Mouse (Mus musculus) kidney, adult 18-20 months (tissue): ENCODE data around the gene Zbtb26.
A peak's percentile ranks its signal among the peaks of the same experiment; 100 is the strongest.

ENCODE experiments used
- DNase-seq: peaks from one replicate; pipeline ENCODE4 v3.0.0; 2021

Zbtb26 gene

DNA sequence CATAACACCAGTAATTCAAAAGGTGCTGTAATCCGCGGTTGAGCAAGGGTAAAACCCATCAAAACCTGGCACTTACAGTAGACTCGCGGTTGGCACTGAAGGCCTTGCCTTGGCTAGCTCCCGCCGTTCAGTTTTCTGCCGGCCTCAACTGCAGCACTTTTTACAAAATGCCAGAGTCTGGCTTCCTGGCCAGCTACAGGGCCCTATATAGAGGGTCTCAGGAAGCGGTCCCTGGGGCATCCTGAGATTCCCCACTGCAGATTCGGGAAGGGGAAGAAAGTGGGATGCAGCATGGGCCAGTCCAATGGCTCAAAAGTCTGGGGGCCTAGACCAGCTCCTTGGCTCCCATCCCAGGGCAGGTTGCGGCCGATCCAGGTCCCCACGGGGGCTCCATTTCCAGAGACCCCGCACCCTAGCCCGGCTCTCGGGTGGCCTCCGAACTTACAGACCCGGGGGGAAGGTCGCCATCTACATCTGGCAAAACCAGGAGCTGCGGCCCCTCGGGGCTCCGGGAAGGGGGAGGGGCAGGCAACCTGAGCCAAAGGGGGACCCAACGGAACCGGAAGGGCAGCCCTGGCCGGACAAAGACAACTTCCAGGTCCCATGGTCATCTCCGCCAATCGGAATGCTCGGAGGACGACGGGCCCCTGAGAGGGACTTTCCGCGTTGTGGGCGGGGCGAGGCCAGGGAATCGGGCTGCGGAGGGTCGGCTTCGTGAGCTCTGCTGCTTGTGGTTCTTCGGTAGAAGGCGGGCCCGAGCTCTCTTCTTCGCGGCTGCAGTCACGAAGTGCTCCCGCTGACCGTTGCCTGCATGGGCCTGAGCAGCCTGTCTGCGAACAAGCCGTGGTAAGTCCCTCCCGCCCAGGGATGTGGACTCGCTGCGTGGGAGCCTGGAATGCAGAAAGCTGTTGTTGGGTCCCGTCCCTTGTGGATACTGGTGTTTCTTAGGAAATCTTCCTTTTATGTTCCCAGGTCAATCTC, at the start of gene Zbtb26, which contains the start of the genes Zbtb6 and Rabgap1:
Gene Zbtb26, minus strand, starts transcription at position 525 of the 981 bp plus-strand sequence.
Gene Zbtb6, minus strand, starts transcription at position 561 of the 981 bp plus-strand sequence.
Gene Rabgap1, plus strand, starts transcription at position 669 of the 981 bp plus-strand sequence.
- DNase-seq = peak; percentile 96

DNA sequence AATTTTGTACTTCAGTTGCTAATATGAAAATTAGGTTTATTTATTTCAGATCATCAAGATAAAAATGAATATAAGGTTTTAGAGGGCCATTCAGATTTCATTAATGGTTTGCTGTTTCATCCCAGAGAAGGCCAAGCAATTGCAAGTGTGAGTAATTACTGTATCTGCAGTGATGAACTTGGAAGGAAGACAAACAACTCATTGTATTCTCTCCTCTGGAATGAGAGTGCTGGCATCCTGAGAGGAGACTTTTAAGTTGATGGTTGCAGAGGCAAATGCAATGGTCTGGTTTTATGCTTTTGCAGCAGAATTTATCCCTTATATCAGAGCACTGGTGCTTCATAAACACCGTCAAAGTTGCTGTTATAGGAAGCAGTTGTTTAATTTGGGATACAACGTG, 46.0 kb upstream of the Zbtb26 start:
- DNase-seq = no peak

DNA sequence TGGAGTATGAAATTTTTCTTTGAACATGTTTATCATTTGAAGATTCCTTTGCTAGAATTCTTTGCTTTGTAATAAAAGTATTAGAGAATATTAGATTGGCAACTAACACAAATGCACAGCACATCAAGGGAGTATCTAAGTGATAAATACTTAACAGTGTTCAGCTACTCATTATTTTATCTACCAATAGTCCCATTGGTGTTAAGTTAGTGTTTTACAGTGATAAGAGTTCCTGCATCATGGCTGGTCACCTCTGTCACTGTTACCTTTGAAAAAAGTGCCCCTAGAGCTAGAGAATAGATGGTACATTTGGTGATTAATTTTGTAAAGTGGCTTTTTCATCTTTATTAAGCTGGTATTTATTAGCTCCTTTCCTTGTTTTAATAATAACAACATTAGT, 43.5 kb upstream of the Zbtb26 start:
- DNase-seq = no peak

DNA sequence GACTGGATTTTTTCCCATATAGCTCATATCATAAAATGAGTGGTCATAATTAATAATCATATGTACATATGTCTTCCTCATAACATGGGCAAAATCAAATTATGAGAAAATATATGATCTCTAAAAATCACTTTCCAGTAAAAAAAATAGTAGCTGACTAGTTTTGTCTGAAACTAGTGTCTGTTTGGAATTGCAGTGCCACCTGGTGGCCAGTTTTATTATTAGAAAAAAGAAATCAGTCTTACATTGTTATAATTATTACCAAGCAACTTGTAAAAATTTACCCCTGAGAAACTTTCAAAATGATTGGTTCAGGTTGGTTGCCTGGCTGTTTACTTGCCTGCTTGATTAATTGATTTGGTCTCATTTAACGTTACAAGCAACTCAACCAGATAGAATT, 42.4 kb upstream of the Zbtb26 start:
- DNase-seq = no peak

DNA sequence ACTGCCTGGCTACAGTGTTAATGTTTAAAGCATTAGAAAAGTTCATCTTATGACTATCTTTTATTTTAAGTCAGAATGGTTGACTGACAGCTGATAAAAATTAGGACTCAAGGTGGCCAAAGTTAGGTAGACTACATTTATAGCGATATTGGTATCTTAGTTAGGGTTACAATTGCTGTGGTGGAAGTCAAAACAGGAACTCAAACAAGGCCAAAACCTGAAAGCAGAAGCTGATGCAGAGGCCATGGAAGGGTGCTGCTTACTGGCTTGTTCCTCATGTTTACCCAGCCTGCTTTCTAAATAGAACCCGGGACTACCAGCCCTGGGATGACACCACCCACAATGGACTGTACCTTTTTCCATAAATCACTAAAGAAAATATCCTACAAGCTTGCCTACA, 41.2 kb upstream of the Zbtb26 start:
- DNase-seq = no peak

DNA sequence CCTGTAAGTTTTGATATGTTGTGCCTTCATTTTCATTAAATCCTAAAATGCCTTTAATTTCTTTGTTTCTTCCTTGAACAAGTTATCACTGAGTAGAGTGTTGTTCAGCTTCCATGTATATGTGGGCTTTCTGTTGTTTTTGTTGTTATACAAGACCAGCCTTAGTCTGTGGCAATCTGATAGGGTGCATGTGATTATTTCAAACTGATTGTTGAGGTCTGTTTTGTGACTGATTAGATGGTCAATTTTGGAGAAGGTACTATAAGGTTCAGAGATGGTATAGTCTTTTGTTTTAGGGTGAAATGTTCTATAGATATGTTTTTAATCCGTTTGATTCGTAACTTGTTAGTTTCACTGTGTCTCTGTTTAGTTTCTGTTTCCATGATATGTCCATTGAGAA, 37.1 kb upstream of the Zbtb26 start:
- DNase-seq = no peak

DNA sequence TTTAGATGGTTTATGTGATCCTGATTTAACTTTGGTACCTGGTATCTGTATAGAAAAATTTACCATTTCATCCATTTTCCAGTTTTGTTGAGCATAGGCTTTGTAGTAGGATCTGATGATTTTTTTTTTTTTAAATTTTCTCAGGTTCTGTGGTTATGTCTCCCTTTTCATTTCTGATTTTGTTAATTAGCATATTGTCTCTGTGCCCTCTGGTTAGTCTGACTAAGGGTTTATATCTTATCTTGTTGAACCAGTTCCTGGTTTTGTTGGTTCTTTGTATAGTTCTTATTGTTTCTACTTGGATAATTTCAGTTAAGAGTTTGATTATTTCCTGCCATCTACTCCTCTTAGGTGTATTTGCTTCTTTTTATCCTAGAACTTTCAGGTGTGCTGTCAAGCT, 36.6 kb upstream of the Zbtb26 start:
- DNase-seq = no peak

DNA sequence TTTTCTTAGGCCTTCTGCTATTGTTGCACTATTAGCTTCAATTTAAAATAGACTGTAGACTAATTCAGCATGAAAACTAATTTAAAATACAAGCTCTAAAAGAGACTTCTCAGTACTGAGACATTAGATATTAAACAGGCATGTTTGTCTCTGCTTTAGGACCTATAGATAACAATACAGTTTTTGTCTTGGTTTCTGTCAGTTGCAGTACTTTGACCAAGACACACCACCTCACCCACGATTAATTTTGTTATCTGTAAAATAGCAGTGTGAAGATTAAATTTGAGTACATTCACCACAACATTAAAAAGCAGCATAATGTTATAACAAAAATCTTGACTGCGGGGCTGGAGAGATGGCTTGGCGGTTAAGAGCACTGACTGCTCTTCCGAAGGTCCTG, 23.3 kb upstream of the Zbtb26 start:
- no peak for DNase-seq

DNA sequence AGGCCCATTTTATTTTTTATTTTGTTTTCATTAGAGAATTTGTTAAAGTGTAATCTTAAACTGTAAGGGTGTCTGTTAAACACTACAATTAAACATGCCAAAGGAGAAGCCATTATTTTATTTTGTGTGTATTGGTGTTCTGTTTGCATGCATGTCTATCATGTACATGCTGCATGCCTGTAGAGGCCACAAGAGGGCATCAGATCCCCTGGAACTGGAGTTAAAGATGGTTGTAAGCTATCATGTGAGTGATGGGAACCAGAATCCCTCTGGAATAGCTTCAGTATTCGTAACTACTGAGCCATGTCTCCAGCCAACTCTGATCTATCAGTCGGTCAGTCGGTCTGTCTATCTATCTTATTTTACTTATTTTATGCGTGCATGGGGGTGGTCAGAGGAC, 17.8 kb upstream of the Zbtb26 start:
- DNase-seq = no peak

DNA sequence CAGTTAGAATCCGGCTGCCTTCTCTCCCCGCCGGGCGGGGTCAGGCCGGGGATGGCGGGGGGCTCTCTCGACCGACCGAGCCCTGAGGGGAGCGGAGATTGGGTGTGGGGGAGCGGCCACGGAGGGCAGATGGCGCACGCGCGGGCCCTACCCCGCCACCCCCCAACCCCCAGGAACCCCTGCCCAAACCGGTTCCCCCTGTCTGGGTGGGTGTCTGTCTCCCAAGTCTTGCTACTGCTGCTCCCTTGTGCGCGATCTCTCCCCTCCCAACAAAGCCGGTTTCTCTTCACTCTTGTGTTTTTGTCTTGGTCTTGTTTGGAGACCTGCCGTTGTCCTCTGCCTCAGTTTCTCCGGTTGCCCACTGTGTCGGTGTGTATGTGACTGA, 9.4 kb upstream of the Zbtb26 start:
- no peak for DNase-seq

DNA sequence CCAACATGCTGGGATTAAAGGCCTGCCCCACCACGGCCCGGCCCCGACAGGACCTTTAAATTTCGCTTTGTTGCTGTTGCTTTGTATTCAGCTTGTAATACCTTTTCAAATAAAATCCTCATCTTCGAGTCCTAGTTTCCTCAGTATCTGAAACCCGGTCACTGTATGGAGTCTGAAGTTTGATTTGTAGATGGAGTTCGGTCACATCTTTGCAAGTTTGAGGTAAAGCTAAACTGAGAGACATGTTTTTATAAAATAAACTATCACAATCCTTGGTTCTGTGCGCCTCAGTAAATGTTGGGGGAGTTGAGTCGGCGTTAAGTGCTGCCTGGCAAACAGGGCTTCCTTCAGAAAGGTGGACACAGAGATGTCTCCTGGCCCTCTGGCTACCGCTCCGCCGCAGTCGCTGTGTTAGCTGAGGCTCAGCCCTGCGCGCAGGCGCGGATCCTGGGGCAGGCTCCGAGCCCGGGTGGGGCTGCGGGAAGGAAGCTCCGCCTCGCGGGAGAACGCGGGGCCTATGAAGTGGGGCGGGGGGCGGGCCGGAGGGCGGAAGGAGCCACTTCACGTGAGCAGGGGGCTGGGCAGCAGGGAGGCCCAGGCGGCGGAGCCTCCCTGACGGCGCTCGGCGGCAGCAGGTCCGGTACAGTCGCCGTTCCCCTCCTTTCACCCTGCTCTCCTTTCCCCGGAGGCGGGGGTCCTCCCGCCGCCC, 8.9 kb upstream of the Zbtb26 start:
- peak; percentile 91 for DNase-seq

DNA sequence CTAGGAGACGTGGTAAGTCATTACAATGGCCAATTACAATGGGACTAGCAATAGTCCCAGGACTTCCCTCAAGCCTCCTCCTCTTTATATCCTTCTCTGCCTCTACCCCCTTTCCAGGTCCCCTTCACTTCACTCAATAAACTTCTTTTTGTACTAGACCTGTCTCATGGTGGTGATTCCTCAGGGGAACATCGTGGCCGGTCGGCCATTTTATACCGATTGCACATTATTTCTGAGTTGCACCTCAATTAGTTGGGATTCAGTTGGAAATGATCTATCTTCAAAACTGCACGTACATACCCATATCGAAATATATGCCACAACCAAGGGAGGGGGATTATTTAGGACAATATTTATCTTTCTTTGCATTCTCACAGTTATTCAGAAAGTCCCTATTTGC, 11.3 kb downstream of the Zbtb26 start:
- no peak for DNase-seq

DNA sequence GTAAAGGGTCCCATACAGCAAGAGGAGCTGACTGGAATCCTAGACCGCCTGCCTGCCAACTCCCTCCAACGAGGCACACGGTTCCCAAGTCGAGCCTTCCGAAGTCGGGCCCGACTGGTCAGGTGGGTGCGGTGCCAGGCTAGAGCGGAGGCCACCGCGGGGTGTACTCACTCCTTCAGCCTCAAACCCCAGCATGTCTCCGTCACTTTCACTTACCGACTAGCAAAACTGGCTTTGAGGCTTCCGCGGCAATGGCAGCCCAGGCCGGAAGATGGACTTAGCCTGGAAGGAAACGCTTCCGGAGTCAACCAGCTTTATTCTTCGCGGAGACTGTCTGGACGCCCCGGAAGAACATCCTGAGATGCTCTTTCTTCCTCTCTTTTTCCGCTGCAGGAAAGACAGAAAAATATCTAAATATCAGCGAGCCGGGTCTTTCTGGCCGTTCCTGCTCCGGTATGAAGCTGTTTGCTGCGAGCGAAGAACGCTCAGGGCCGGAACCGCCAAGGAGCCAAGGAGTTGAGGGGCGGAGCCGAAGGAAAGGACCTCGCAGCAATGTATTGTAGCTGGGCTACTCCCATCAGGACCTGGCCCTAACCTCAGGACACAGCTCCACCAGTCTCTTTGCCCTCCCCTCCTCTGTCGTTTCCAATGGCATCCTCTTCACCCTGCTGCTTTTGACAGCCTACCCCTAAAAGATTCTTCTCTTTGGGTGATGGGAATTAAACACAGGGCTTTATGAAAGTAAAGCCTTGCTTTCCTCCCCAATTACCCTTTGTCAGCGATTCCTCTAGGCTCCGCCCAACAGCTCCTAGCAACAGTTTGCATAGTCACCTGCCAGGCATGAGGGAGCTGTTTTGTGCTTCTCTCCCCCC, 12.1 kb downstream of the Zbtb26 start:
- peak; percentile 83 for DNase-seq

DNA sequence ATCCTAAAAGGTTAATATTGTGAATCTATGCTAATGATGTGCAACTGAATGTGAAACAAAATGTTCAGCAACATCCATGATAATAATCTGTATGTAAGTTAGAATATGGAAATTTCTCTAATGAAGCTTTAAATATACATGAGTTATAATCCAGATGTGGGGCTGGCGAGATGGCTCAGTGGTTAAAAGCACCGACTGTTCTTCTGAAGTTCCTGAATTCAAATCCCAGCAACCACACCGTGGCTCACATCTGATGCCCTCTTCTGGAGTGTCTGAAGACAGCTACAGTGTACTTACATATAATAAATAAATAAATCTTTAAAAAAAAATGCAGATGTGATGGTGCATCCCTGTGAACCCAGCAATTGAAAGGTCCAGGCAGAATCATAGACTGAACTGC, 19.3 kb downstream of the Zbtb26 start:
- DNase-seq = no peak

DNA sequence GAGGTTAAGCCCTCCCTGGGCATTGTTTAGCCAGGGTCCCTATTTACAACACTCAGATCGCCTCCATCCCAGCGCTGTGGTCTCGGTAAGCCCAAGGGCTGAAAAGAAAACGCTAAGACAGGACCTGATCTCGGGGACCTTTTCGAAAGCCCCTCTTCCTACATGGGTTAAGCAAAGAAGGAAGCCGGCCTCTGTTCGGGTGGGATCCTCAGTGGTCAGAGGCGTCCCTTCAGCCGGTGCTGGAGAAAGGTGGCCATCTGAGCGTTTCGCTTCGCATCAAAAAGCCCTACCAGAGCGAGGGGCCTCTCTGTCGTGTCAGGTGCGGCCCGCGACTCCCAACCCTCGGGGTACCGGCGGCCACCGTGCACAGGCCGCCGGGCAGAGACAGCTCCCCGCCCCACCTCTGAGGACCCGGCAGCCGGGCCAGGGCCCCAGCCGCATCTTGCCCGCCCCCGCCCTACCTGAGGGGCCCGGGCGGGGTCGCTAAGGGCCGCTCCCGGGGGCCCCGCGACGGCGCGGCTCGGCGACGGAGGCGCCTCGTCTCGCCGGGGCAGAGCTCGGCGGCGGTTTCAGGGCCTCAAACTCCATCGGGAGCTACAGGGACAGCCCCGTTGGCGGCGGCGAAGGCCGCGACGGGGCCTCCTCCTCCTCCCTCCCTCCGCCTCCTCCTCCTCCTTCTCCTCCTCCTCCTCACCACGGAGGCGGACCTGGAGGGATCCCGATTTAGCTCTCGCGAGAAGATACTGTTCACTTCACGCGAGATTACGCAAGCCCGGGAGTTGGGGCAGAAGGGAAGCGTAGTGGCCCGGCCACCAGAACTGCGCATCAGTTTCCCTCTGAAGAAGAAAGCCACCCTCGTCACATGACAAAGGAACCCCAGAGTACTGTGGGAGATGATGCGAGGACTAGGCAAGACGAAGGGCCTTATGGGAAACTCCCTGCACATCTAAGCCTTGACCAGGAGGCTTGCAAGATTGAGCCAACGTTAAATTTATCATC, 20.3 kb downstream of the Zbtb26 start, which contains the start of gene Rc3h2:
Gene Rc3h2, minus strand, starts transcription at position 598 of the 999 bp plus-strand sequence.
- DNase-seq = peak; percentile 92

DNA sequence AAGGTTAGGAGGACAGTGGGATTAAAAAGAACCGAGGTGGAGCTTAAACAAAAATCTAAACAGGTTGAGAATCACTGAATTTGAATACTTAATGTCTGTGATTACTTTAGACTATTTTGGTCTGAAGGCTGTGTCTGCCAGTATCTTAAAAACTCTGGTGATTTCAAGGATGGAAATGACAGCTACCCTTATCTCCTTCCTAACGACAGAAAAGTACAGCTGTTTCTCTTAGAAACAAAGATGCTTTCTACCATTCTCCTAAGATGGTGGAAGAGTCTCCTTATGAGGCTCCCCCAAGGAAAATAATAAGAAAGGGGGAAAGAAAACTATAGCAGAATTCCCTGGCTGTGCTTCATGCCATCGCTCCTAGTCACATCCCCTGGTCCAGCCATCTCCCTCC, 21.0 kb downstream of the Zbtb26 start:
- no peak for DNase-seq

DNA sequence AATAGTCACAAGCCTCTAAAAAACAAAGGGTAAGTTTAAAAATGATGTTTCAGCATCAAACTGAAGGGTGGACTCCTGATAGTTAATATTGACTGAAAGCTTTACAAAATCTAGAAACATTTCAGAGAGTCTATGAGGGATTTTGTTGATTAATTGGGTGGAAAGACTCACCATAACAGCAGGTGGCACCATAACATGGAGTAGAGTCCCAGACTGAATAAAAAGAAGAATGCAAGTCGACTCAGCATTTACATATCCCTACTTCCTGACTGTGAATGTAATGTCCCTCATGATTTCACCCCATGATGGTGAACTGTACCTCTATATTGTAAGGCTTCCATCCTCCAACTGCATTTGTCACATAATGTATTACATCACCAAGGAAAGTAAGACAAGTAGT, 47.4 kb downstream of the Zbtb26 start:
- DNase-seq = no peak

DNA sequence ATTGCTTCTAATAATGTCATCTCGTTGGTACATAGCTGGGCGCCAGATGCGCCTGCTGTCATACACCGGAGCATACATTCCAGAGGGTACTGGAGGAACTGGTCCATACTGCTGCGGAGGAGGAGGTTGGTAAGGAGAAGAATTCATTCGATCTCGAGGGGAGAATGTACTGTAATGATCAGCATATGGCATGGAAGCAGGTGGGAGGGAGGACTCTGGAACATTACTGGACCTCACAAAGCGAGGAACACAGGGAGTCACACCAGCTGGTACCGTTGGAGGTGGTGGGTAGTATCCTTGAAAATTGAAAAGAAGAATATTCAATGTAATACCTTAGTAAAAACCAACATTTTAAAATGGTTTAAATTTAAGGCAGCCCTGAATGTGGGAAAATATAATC, 60.0 kb downstream of the Zbtb26 start:
- no peak for DNase-seq
